Mouse (Mus musculus) stomach, embryonic 15.5 days (tissue): ENCODE data around the gene Retsat. TPM values are rescaled to one million over a fixed set of nuclear protein-coding genes. Genes with fewer than 3 reads are reported as not detected.

Source experiments
- ATAC-seq: fragments of 200-750 bp; cut with Nextera tagmentation; 2 replicates; pipeline ENCODE4 v1.8.0; 2017; ENCODE audit warnings: low read depth, moderate number of reproducible peaks, moderate TSS enrichment; ENCODE audit not compliant: insufficient read depth, low FRiP score
- H3K27ac ChIP-seq: fragments of 300-500 bp; sonication (generic); 2 replicates; pipeline ENCODE4 v1.5.1; 2015; ENCODE audit warnings: mild to moderate bottlenecking, inconsistent platforms
- H3K27me3 ChIP-seq: fragments of 300-500 bp; sonication (generic); replicated peaks from 2 replicates; pipeline ENCODE4 v1.6.1; 2015; ENCODE audit warnings: inconsistent platforms
- H3K36me3 ChIP-seq: fragments of 300-500 bp; sonication (generic); 2 replicates; pipeline ENCODE4 v1.6.1; 2015; ENCODE audit warnings: inconsistent platforms
- H3K4me1 ChIP-seq: fragments of 300-500 bp; sonication (generic); 2 replicates; pipeline ENCODE4 v1.6.1; 2015; ENCODE audit warnings: inconsistent platforms
- H3K4me2 ChIP-seq: fragments of 300-500 bp; sonication (generic); 2 replicates; pipeline ENCODE4 v1.6.1; 2015; ENCODE audit warnings: mild to moderate bottlenecking, inconsistent platforms
- H3K4me3 ChIP-seq: fragments of 300-500 bp; sonication (generic); replicated peaks from 2 replicates; pipeline ENCODE4 v1.5.1; 2015; ENCODE audit warnings: inconsistent platforms
- H3K9ac ChIP-seq: fragments of 300-500 bp; sonication (generic); 2 replicates; pipeline ENCODE4 v1.6.1; 2015; ENCODE audit warnings: inconsistent platforms
- H3K9me3 ChIP-seq: fragments of 300-500 bp; sonication (generic); 2 replicates; pipeline ENCODE4 v1.6.1; 2016; ENCODE audit warnings: inconsistent platforms
- WGBS: fragments of 180-500 bp; shearing (Covaris S2); methylation state at CpG from one replicate; pipeline ENCODE4 v1.1.7; 2015; 5-methylcytosine and 5-hydroxymethylcytosine counted together
- polyA plus RNA-seq: library from polyadenylated mRNA; unstranded; fragments of >200 nt; fragmentation: Nextera tagmentation; extraction: Ambion mirVana; gene quantifications from 2 replicates; pipeline ENCODE4 v1.2.1, GENCODE M21; 2015

Retsat gene
- polyA plus RNA-seq, 1 experiment from 2014 or later: 21.5 TPM

DNA sequence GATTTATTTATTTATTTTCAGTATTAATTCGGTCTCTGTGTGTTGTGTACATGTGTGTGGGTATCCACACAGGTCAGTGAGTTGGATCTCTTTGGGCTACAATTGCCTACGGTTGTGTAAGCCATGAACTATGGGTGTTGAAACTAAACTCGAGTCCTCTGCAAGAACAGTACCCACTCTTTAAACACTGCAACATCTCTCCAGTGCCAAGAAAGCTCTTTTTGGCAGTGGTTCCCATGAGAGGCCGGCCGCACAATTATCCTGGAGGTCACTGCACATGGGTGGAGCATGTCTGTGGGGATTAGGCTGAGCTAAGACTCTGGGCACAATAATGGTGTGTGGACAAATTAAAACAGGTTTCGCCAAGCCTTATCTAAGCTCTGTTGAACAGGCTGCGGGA is 55.1 kb downstream of the Retsat start:
- Histone ChIP-seq H3K4me2 (peak overlapping the region; percentile 8; the same call in 1 of the 2 replicates), H3K9me3 (no peaks in the 10 kb centered on the region), H3K9ac (no peak overlapping the region), H3K27me3 (no peaks in the 10 kb centered on the region), H3K27ac (peak overlapping the region; percentile 91), H3K36me3 (no peaks in the 10 kb centered on the region), H3K4me3 (no peak overlapping the region), H3K4me1 (peaks cover 55% of the 10 kb centered on the region)
- WGBS: 52% methylated on average over 7 of the region's 7 CpGs
- no peak for ATAC-seq

DNA sequence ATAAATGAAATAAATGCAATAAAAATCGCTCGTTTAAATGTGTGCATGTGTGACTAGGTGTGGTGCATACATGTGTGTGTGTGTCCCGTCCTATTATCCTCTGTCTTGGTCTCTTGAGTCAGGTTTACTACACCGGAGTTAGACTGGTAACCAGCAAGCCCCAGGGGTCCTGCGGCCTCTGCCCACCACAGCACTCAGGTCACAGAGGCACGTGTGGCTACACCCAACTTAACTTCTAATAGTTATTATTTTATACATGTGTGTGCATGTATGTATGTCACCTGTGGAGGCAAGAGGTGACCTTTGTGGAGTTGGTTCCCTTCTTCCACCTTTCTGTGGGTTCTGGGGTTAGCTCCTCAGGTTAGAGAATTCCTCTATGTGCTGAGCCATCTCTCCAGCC is 56.1 kb downstream of the Retsat start:
- ATAC-seq: no peak
- Histone ChIP-seq H3K4me3 (no peak overlapping the region), H3K36me3 (no peaks in the 10 kb centered on the region), H3K27me3 (no peaks in the 10 kb centered on the region), H3K9ac (no peak overlapping the region), H3K27ac (peak overlapping the region; percentile 91; the same call in 1 of the 2 replicates), H3K4me2 (no peak overlapping the region), H3K9me3 (no peaks in the 10 kb centered on the region), H3K4me1 (peaks cover 51% of the 10 kb centered on the region)
- 90% methylated on average over 6 of the region's 6 CpGs for WGBS

DNA sequence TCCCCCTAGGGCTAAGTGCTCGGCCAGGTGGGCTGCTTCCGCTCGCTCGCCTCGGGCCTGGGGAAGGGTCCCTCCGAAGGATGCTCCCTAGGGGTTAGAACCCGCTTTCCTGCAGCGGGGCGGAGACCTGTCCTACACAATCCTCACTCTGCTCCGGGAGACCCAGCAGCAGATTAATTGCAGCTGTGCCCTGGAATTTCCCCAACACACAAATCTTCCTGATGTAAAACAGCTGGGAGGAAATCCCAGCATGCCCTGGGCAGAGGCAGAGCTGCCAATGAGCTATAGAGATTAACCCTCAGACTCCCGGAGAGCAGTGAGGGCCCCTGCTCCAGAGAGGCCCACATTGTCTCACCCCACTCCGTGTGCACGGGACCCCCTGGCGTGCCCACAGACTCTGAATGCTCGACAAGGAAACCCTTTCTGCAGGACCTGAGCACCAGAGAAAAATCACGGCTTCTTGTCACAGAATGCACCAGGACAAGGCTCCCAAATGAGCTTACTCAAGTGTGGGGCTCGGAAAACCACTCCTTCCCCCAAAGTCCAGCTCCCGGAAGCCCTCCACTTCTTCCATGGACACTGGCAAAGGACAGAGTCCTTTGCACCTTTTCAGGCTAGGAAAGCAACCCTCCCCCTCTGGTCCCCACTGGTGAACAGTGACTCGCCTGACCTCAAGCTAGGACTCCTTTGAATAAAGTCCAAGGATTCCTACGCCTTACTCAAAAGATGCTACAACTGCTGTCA is 57.2 kb downstream of the Retsat start:
- Histone ChIP-seq H3K36me3 (no peaks in the 10 kb centered on the region), H3K9ac (no peak overlapping the region), H3K27ac (peak overlapping the region; percentile 91), H3K4me2 (peak overlapping the region; percentile 46), H3K4me3 (peak overlapping the region; percentile 19), H3K4me1 (peaks cover 56% of the 10 kb centered on the region), H3K27me3 (no peaks in the 10 kb centered on the region), H3K9me3 (no peaks in the 10 kb centered on the region)
- 22% methylated on average over 20 of the region's 20 CpGs for WGBS
- peak; percentile 76 for ATAC-seq

DNA sequence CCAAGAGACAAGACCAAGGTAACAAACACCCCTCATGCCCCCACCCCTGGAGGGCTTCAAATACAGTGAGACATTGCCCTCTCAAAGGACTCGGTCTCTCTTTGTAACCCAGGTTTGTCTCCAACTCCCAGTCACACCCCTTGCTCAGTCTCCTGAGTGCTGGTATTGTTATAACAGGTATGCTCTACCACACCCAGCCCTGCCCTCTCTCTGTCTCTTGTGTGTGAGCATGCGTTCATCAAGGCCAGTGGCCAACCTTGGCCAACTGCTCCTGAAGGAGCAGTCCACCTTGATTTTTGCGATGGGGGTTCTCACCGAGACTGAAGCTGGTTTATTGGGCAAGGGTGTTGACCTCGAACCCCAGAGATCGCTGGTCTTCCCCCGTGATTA is 57.8 kb downstream of the Retsat start:
- H3K27ac ChIP-seq: peak overlapping the region; percentile 91
- H3K4me3 ChIP-seq: no peak overlapping the region
- H3K9me3 ChIP-seq: no peaks in the 10 kb centered on the region
- WGBS: 72% methylated on average over 7 of the region's 7 CpGs
- H3K27me3 ChIP-seq: no peaks in the 10 kb centered on the region
- H3K36me3 ChIP-seq: no peaks in the 10 kb centered on the region
- peaks cover 57% of the 10 kb centered on the region for H3K4me1 ChIP-seq
- 0 out of 2 replicates have a peak, but pooled peaks have one; percentile 32 for ATAC-seq
- no peak overlapping the region for H3K9ac ChIP-seq
- H3K4me2 ChIP-seq: peak overlapping the region; percentile 46

DNA sequence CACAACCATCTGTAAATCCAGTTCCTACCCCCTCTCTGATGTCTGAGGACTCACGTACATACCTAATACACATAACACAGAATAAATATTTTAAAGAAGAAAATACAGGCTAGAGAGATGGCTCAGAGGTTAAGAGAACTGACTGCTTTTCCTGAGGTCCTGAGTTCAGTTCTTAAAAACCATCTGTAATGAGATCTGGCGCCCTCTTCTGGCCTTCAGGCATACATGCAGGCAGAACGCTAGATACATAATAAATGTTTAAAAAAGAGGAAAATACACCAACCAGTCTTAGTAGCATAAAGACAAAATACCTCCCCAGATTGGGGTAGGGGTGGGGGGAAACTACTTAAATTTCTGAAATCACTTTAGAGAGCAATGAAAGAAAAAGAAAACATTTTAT is 59.7 kb downstream of the Retsat start:
- ATAC-seq: no peak
- peaks cover 60% of the 10 kb centered on the region for H3K4me1 ChIP-seq
- no peaks in the 10 kb centered on the region for H3K27me3 ChIP-seq
- H3K4me2 ChIP-seq: no peak overlapping the region
- no peaks in the 10 kb centered on the region for H3K36me3 ChIP-seq
- 63% methylated on average over 3 of the region's 3 CpGs for WGBS
- no peak overlapping the region for H3K27ac ChIP-seq
- H3K4me3 ChIP-seq: no peak overlapping the region
- H3K9me3 ChIP-seq: no peaks in the 10 kb centered on the region
- no peak overlapping the region for H3K9ac ChIP-seq

Other genes starting within 250 kb of the Retsat start
- gene Tmem150a, start 243.0 kb upstream of the Retsat start, polyA plus RNA-seq: 14.8 and 15.4 TPM in 2 replicates
- 123 and 132 TPM in 2 replicates for gene Rnf181, start 231.5 kb upstream of the Retsat start, polyA plus RNA-seq
- 23.9 and 26.8 TPM in 2 replicates for gene Vamp5, start 218.0 kb upstream of the Retsat start, polyA plus RNA-seq
- gene Vamp8, start 207.8 kb upstream of the Retsat start, polyA plus RNA-seq: 215 and 219 TPM in 2 replicates
- gene Ggcx, start 184.2 kb upstream of the Retsat start, polyA plus RNA-seq: 30.4 and 39.5 TPM in 2 replicates
- gene Mat2a, start 158.9 kb upstream of the Retsat start, polyA plus RNA-seq: 284 and 306 TPM in 2 replicates
- 0.18 and 0.22 TPM in 2 replicates for gene Sh2d6, start 76.8 kb upstream of the Retsat start, polyA plus RNA-seq
- 80.9 and 98.6 TPM in 2 replicates for gene Capg, start 54.1 kb upstream of the Retsat start, polyA plus RNA-seq
- 13.7 and 15.9 TPM in 2 replicates for gene Elmod3, start 62 bp upstream of the Retsat start, polyA plus RNA-seq
- gene Tgoln1, start 18.5 kb downstream of the Retsat start, polyA plus RNA-seq: 34.0 and 38.4 TPM in 2 replicates
- gene Tcf7l1, start 190.8 kb downstream of the Retsat start, polyA plus RNA-seq: 23.7 and 25.5 TPM in 2 replicates